Mouse (Mus musculus) retina, postnatal 7 days (tissue): ENCODE results near the gene Olfr564.

Experiments used
- DNase-seq: peaks from one replicate; pipeline ENCODE4 v3.0.0-alpha.2; 2012; ENCODE audit warnings: low read depth, low spot score

Gene Olfr564

GRCm38 (mm10) chr7:102803180-102803579 is at the start of gene Olfr564:
Gene Olfr564, plus strand, starts transcription at chr7:102803480.
- DNase-seq = no peak

- DNase-seq = no peak
Measured at GRCm38 (mm10) chr7:102759266-102759665, 44.0 kb upstream of the Olfr564 start, which contains the start of the genes Olfr560 and Olfr78. Gene Olfr560, minus strand, starts transcription at chr7:102759366. Gene Olfr78, minus strand, starts transcription at chr7:102759471.

- DNase-seq = no peak
Measured at GRCm38 (mm10) chr7:102770921-102771320, 32.4 kb upstream of the Olfr564 start, which contains the start of gene Olfr561. Gene Olfr561, plus strand, starts transcription at chr7:102771221.
